Mouse (Mus musculus) right cerebral cortex, postnatal 14 days (tissue): Measurements from ENCODE around the gene Sbk3.

Source experiments
- DNase-seq: peaks from one replicate; pipeline ENCODE4 v3.0.0; 2022

The Sbk3 gene

DNA sequence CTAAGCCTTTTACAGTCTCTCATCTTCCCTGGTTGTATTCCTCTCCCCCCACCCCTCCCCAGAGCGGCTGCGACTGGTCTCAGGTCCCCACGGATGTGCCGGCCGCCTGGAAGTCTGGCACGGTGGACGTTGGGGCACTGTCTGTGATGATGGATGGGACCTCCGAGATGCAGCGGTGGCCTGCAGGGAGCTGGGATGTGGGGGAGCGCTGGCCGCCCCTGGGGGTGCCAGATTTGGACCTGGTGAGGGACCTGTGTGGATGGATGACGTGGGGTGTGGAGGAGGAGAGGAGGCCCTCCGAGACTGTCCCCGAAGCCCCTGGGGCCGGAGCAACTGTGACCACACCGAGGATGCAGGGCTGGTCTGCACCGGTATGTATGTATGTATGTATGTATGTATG lies 42.6 kb downstream of the Sbk3 start:
- no peak for DNase-seq

DNA sequence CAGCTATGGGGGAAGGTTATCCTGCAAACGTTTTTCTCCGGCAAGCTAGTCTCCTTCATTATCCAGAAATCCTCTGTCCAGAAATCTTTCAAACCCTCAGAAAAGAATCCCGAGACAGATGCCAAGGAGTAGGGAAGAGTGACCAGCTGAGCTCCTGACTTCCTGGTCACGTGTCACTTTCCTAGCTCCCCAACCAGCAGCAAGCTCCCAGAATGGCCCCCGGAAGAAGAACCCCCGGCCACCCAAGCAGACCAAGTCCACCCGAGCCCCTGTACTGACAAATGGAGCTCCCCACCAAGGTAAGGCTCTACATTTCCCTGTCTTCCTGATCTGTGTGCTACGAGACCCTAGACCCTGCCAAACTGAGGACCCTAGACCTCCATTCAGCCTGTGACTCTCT lies 43.3 kb downstream of the Sbk3 start:
- DNase-seq = no peak

DNA sequence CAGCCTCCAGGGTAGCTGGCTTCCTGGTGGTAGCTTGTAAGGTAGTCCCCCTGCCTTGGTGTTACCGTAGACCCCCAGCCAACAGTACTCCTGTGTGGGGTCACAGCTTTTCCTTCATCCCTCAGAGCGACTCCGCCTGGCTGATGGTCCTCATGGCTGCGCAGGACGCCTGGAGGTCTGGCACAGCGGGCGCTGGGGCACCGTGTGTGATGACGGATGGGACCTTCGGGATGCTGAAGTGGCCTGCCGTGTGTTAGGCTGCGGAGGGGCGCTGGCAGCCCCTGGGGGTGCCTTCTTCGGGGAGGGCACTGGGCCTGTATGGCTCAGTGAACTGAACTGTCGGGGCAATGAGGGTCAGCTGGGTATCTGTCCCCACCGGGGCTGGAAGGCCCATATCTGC lies 44.1 kb downstream of the Sbk3 start:
- DNase-seq = no peak

DNA sequence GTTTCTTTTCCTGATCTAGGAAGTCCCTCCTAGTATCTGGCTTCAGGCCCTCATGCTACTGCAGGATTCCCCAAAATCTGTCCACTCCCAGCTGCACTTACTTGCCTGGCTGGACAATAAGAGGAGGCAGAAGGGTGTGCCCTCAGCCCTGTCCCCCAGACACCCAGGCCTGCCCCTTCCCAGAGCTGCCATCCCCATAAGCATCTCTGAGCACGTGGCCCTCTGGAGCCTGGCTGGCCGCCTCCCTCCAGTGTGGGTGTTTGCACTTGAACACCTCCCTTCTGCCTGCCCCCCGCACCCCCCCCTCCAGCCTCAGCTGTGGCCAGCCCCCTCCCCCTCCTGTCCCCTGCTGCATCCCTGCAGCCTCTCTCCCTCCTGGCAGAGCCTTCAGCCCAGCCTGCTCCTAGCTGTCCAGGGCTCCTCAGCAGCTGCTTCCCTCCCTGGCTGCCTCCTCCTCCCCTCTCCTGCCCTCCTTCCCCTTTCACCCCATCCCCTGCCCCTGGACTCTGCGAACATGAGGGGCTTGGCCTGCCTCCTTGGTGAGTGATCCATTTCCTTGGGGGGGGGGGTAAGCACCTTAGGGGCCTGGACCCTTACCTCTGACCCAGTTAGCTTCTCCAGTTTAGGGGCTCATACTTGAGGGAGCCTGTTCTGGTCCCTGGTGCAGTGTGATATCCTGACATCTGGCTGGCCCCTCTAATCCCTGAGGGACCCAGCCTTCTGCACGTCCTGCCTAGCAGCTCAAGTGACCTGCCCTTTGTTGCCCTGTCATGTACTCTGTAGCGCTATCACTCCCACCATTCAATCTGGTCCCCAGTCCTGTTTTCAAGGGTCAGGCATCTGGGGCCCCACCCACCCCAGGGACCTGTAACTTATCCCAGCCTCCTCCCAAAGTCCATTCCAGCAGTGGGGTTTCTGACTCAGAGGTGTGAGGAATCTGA lies 45.3 kb downstream of the Sbk3 start, which contains the start of gene Ssc5d:
Gene Ssc5d, plus strand, starts transcription at position 345 of the 941 bp plus-strand sequence.
- DNase-seq = peak; percentile 38

DNA sequence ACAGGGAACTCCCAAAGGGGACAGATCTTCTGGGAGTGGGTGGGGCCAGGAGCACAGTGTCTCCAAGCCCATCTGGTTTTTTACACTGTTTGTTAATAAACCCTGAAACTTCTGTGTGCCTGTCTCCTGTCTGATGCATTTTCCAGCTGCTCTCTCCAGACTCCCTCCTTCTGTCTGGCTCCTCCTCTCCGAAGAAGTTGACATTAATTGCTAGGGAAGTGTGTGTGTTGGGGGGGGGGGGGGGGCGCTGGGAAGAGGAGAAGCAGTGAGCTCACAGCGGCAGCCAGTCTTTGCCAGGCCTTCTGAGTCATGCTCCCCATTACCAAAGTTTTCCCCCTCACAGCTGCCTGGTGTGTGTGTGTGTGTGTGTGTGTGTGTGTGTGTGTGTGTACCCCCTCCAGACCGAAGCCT lies 46.1 kb downstream of the Sbk3 start:
- DNase-seq = no peak

DNA sequence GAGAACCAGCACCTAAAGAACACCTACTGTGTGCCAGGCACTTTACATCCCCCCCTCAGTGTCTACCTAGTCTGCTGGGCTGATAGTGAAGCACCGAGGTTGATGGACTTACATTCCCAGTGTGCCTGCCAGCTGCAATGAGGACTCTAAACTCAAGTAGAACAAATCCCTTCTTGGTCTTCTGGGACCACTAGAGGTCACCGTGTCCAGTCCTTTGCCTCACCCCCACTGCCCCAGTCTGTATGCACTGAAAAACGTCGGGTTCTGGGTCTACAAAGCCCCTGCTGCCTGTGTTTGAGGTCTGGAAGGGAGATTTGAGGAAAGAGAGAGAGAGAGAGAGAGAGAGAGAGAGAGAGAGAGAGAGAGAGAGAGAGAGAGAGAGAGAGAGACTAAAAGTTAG lies 46.5 kb downstream of the Sbk3 start:
- DNase-seq = no peak

DNA sequence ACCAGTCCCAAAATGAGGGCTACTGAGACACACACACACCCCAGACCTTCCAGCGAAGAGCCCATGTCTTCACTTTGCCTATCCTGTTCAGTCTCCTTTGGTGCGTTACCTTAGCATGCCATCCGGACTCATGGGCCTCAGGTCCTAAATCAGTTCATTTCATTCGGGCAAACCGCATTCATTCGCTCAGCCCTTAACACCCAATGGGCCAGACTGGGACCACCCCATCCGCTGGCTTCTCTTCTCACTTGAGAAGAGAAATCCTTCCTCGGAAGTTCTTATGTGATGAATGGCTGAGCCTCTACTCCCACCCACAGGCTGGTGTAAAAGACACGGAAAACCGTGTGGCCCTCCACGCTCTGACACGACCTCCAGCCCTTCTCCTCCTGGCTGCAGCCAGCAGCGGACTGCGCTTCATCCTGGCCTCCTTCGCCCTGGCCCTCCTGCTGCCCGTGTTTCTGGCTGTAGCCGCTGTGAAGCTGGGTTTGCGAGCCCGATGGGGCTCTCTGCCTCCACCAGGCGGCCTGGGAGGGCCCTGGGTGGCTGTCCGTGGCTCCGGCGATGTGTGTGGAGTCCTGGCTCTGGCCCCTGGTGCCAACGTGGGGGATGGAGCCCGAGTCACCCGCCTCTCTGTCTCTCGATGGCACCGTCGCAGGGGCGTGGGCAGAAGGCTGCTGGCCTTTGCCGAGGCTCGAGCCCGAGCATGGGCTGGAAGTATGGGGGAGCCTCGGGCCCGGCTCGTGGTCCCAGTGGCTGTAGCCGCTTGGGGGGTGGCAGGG lies 47.2 kb downstream of the Sbk3 start:
- DNase-seq = peak; percentile 53

DNA sequence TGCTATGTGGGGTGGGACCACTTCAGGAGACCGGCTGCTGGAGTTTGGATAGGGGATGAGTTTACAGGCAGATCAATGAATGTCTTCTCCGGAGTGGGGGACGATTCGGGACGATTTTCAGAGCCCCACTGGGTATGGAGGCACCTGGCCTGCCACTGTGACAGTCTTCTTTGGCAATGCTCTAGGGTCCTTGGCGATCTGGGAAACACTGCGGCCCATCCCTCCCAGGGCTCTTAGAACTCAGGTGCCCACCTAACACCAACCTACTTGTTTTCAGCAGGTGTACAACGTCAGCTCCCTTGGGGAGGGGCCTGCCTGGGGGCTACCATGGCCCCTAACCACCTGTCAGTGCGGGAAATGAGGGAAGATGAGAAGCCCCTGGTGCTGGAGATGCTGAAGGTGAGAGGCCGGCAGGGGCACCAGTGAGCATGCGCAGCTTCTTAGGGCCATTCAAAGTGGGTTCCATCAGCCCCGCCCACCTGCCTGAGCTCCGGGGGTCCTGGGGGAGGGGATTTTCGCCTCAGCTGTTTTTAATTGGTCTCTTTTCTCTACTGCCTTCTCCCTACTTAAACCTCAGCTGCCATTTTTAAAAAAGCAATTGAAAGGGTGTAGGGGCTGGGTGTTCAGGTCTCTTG lies 47.9 kb downstream of the Sbk3 start:
- peak; percentile 79 for DNase-seq

DNA sequence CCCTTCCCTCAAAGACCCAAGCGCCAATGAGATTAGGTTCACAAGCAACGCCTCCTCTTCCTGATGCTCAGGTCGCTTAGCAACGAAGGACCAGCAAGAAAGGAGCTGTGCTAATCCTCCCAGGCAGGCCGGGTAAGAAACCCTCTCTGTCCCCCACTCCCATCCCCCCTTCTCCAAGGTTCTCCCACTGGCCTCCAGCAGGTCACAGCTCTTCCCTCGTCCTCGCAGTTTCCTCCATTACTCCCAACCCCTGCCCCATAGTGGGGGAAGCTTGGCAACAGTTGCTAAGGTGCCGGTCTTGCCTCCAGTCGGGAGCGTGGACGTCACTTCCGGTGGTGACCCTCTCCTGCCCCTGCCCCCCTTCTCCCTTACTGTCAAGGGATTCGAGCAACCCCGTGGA lies 48.5 kb downstream of the Sbk3 start:
- DNase-seq = peak; percentile 85

DNA sequence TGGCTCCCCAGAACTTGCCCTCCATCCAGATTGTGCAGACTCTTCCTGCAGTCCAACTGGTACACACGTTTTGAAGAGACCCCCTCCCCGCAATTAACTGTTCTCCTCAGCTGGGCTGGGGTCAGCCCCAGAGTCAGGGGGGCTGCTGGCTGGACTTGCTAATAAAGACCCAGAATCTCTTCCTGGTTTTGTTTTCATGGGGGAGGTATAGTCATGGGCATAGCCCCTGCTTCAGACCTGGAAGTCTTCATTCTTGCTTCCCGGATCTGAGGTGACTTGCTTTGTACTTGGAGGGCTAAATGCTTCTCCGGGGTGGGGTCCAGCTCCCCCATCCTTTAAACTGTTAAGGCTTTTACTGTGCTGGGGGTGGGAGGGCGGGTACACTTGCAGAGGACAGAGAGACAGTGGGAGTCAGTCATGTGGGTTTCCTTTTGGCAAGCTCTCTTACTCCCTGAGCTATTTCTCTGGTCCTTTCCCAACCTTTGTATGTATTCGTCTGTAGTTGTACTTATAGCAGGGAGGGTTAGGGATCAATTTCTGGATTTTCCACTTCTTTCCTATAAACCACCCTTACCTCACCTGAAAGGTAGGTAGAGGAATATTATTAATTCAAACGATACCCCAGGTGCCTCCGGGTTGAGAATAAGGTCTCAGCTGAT lies 49.0 kb downstream of the Sbk3 start, which contains the start of gene Nat14:
Gene Nat14, plus strand, starts transcription at position 205 of the 659 bp plus-strand sequence.
- DNase-seq = no peak

DNA sequence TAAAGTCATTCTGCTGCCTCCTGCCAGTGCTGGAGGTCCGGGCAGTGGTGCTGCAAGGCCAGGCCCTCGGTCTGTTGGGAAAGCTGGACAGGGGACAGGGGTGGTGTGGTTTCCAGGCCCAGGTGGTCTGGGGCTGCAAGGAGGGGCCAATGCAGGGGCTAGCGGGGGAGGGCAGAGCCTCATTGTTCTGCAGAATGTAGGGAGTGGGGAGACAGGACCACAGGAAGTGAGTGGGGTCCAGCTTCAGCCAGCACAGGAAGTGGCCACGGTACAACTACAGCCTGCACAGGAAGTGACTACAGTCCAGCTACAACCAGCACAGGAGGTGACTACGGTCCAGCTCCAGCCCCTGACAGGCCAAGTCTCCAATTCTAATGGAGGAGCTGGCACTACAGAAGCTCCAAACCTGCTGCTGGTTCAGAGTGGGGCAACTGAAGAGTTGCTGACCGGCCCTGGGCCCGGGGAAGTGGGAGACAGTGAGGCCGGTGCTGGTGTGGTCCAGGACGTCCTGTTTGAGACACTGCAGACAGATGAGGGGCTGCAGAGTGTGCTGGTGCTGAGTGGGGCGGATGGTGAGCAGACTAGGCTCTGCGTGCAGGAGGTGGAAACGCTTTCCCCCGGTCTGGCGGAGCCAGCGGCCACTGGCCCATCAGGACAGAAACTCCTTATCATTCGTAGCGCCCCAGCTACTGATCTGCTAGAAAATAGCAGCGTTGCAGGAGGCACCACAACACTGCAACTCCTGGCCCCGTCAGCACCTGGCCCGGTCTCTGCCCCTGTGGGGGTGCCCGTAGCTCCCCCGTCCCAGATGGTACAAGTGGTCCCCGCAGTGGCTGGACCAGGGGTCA lies 49.8 kb downstream of the Sbk3 start:
- no peak for DNase-seq

DNA sequence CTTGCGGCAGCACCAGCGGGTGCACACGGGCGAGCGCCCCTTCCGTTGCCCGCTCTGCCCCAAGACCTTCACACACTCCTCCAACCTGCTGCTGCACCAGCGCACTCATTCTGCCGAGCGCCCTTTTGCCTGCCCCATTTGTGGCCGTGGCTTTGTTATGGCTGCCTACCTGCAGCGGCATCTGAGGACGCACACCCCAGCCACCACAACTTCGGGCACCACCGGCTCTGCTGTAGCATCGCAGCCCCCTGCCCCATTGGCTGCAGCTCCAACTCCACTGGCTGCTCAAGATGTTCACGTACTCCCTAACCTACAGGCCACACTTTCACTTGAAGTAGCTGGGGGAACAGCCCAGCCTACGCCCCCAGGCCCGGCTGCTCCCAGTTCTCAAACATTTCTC lies 50.5 kb downstream of the Sbk3 start:
- DNase-seq = no peak

DNA sequence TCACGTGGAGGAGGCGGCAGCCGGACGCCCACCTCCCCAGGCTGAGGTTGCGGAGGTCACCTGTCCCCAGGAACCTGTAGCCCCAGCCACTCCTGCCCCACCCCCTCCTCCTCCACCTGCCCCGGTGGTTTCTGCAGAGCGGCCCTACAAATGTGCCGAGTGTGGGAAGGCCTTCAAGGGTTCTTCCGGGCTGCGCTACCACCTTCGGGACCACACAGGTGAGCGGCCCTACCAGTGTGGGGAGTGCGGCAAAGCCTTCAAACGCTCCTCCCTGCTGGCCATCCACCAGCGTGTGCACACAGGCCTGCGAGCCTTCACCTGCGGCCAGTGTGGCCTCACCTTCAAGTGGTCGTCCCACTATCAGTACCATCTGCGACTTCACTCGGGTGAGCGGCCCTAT lies 51.0 kb downstream of the Sbk3 start:
- DNase-seq = no peak

DNA sequence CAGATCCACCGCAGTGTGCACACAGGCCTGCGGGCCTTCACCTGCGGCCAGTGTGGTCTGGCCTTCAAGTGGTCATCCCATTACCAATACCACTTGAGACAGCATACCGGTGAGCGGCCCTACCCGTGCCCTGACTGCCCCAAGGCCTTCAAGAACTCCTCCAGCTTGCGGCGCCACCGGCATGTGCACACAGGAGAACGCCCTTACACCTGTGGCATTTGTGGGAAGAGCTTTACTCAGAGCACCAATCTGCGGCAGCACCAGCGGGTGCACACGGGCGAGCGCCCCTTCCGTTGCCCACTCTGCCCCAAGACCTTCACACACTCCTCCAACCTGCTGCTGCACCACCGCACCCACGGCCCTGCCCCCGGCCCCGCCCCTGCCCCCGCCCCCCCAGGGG lies 51.9 kb downstream of the Sbk3 start:
- no peak for DNase-seq

DNA sequence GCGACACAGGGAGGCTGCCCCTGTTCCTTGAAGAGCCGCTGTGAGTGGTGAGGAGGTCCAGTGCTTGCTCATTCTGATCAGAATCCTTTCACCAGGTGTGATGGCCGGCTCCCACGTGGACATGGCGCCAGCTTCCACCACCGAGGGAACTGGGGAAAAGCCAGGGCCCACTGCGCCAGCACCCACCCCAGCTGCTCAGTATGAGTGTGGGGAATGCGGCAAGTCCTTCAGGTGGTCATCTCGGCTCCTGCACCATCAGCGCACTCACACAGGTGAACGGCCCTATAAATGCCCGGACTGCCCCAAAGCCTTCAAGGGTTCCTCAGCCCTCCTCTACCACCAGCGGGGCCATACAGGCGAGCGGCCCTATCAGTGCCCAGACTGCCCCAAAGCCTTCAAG lies 52.3 kb downstream of the Sbk3 start:
- no peak for DNase-seq

DNA sequence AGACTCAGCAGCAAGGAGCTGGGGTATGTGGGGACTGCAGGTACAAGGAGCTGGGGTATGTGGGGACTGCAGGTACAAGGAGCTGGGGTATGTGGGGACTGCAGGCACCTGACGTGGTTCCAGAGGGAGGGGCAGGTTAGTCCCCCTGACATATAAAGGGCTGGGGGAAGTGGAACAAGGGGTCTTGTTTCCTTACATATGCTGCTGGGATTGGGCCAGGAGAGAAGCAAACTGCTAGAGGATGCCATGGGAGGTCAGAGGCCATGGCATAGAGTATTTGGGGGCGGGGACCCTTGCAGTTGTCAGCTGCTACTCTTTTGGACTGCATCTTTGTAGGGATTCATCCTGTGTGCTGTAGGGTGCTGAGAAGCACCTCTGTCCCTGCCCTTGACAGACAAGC lies 53.5 kb downstream of the Sbk3 start:
- no peak for DNase-seq

DNA sequence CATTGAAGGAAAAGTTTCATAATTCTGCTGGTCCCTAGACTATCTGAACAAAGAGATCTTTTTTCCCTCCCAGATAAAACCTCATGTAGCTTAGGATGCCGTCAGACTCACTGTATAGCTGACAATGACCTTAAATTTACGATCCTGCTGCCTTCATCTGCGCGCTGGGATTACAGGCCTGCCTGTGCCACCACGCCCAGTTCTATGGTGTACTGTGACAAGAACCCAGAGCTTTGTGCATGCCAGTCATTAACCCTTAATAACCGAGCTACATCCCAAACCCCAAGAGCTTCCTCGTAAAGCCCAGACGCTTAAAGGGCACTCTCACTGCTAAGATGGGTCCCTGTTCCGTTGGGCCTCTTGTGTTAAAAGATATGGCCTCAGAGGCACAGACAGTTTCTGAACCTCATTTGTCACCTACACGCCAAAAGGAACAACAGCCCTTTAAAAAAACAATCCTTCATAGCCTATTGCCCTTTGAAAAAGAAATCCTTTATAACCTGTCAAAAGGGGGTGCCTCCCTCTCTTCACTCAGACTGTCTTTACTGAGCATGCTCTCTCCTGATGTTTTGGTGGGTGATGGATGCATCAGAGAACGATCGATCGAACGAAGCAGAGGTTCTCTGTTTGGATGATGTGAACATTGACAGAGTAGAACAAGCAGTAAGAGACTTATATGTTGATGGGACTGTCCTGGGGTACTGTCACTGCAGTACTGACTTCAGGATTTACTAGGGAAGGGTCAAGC lies 55.1 kb downstream of the Sbk3 start:
- no peak for DNase-seq
